Mouse (Mus musculus): ENCODE results near the gene Cntn1. TPM values are rescaled to one million over a fixed set of nuclear protein-coding genes. Genes with fewer than 3 reads are reported as not detected.

The Cntn1 gene
- polyA plus RNA-seq, 1 experiment, result not detected

GRCm38 (mm10) chr15:92132936-92133335 lies 82.0 kb downstream of the Cntn1 start:
- TF ChIP-seq CTCF (IDR thresholded peaks at IDR 0.05; ENCODE audit: low read depth, low read length) (no peak), POLR2A (IDR thresholded peaks at IDR 0.05; ENCODE audit: borderline replicate concordance, low read depth, low read length) (no peak)
- Histone ChIP-seq H3K4me3 (ENCODE audit: insufficient read depth, low read length) (no peak overlapping the region), H3K27ac (ENCODE audit: insufficient read depth, low read depth, low read length) (no peak overlapping the region), H3K4me1 (ENCODE audit: control insufficient read depth, insufficient read depth, low read length) (no peaks in the 10 kb centered on the region)

DNA sequence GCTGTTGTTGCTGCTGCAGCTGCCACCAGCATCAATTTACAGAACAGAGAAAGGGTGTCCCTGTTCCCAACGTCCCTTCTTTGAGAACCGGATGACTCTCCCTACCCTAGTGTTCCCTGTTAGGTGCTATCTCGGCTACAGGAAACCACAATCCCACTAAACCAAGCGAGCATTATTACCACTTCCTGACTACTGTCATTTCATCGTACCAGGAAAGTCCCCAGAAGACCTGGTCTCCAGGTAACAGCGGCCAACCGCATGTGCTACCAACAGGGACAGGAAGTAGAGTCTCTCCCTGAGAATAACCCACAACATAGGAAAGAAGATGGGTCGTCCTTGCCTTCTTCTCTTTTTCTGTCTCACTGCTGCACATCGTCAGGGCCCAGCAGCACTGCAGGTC lies 83.3 kb downstream of the Cntn1 start:
- Histone ChIP-seq H3K27ac (ENCODE audit: insufficient read depth, low read depth, low read length) (no peak overlapping the region), H3K4me3 (ENCODE audit: insufficient read depth, low read length) (no peak overlapping the region), H3K4me1 (ENCODE audit: control insufficient read depth, insufficient read depth, low read length) (no peaks in the 10 kb centered on the region)
- TF ChIP-seq CTCF (IDR thresholded peaks at IDR 0.05; ENCODE audit: low read depth, low read length), result no peak
- no peak for TF ChIP-seq POLR2A (IDR thresholded peaks at IDR 0.05; ENCODE audit: borderline replicate concordance, low read depth, low read length)

DNA sequence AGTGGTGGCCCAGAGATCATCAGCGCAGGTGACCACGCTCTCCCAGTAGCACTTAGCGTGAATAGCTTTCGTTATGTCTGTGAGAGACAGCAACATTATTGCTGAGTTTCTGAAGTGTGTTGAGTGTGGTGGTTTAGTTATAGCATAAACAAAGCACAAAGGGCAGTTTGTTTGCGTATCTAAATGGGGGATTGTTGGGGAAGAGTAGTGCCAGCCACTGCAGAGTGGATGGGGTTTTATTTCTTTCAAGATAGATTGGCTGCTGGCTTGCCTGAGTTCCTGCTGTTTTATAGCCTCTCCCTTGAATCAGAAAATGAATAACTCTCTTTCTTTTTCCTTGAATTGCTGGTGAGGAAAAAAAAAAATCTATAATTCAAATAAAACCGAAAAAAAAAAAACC lies 86.1 kb downstream of the Cntn1 start:
- Histone ChIP-seq H3K4me3 (ENCODE audit: insufficient read depth, low read length) (no peak overlapping the region), H3K4me1 (ENCODE audit: control insufficient read depth, insufficient read depth, low read length) (no peaks in the 10 kb centered on the region), H3K27ac (ENCODE audit: insufficient read depth, low read depth, low read length) (no peak overlapping the region)
- TF ChIP-seq POLR2A (IDR thresholded peaks at IDR 0.05; ENCODE audit: borderline replicate concordance, low read depth, low read length), result no peak
- no peak for TF ChIP-seq CTCF (IDR thresholded peaks at IDR 0.05; ENCODE audit: low read depth, low read length)

DNA sequence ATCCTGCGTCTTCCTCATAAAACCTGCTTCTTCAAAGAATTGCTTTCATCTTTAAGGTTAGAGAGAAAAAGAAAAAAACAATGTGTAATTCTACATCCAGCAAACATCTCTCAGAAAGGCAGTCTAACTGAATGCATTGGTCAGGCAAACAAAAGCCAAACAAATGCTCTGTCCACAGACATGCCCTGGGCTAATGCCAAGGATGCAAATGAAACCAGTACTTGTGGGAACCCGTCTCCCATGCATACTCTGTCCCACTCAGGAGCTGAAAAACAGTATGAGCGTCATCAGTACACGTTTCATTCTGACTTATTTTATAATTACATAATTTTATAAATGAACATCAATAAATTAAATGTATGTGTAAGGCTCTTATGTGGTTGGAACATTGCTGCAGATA lies 91.0 kb downstream of the Cntn1 start:
- no peak overlapping the region for H3K4me3 ChIP-seq (ENCODE audit: insufficient read depth, low read length)
- TF ChIP-seq CTCF (IDR thresholded peaks at IDR 0.05; ENCODE audit: low read depth, low read length), result no peak

GRCm38 (mm10) chr15:92154921-92155320 lies 104.0 kb downstream of the Cntn1 start:
- Histone ChIP-seq H3K4me3 (ENCODE audit: insufficient read depth, low read length) (no peak overlapping the region), H3K27ac (ENCODE audit: insufficient read depth, low read depth, low read length) (no peak overlapping the region), H3K4me1 (ENCODE audit: control insufficient read depth, insufficient read depth, low read length) (no peaks in the 10 kb centered on the region)
- TF ChIP-seq CTCF (IDR thresholded peaks at IDR 0.05; ENCODE audit: low read depth, low read length), result no peak
- no peak for TF ChIP-seq POLR2A (IDR thresholded peaks at IDR 0.05; ENCODE audit: borderline replicate concordance, low read depth, low read length)

More for the DNA sequence above, 91.0 kb downstream of the Cntn1 start:
- H3K27ac ChIP-seq (ENCODE audit: insufficient read depth, low read depth, low read length), result no peak overlapping the region
- H3K4me1 ChIP-seq (ENCODE audit: control insufficient read depth, insufficient read depth, low read length), result no peaks in the 10 kb centered on the region

- Histone ChIP-seq H3K4me3 (ENCODE audit: insufficient read depth, low read length) (no peak overlapping the region), H3K27ac (ENCODE audit: insufficient read depth, low read depth, low read length) (no peak overlapping the region), H3K4me1 (ENCODE audit: control insufficient read depth, insufficient read depth, low read length) (no peaks in the 10 kb centered on the region)
- TF ChIP-seq CTCF (IDR thresholded peaks at IDR 0.05; ENCODE audit: low read depth, low read length) (no peak), POLR2A (IDR thresholded peaks at IDR 0.05; ENCODE audit: borderline replicate concordance, low read depth, low read length) (no peak)
Measured at GRCm38 (mm10) chr15:92160855-92161162, 109.8 kb downstream of the Cntn1 start.

DNA sequence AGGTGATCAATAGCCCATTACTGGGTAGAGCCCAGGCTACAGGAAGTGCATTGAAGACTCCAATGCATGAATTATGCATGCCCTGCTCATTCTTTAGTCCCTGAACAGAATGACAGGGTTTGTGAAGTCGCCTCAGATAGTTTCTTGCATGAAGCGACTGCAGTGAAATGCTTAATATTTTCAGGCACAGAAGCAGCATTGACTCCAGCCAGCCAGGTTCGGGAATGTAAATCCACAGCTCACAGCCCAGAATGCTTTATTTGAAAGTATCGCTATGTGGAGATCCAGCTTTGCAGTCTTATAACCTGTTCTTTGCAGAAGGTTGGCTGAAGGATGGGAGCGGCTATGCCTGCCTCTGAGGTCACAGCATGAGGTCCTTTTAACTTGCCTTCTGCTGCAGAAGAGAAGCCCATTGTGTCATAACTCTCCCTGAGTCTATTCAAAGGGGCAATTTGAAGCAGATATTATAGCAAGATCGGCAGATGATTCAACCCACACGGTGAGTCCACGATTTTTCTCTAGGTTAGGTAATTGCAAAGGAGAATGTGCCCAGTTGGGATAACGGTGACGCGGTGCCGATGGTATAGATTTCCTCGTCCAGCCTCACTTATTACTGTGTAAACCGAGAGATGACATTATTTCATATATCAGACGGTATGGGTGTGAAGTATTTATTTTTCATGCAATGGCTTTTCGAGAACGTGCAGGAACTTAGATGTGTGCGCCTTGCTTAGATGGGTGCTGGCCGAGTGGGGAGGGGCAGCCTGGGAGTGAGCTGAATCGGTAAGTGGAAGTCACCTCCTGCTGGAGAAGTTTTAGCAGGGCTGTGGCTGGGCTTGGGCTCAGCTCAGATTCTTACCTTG lies 110.4 kb downstream of the Cntn1 start:
- H3K4me3 ChIP-seq (ENCODE audit: insufficient read depth, low read length), result no peak overlapping the region
- no peaks in the 10 kb centered on the region for H3K4me1 ChIP-seq (ENCODE audit: control insufficient read depth, insufficient read depth, low read length)
- no peak overlapping the region for H3K27ac ChIP-seq (ENCODE audit: insufficient read depth, low read depth, low read length)
- TF ChIP-seq POLR2A (IDR thresholded peaks at IDR 0.05; ENCODE audit: borderline replicate concordance, low read depth, low read length) (no peak), CTCF (IDR thresholded peaks at IDR 0.05; ENCODE audit: low read depth, low read length) (no peak)

DNA sequence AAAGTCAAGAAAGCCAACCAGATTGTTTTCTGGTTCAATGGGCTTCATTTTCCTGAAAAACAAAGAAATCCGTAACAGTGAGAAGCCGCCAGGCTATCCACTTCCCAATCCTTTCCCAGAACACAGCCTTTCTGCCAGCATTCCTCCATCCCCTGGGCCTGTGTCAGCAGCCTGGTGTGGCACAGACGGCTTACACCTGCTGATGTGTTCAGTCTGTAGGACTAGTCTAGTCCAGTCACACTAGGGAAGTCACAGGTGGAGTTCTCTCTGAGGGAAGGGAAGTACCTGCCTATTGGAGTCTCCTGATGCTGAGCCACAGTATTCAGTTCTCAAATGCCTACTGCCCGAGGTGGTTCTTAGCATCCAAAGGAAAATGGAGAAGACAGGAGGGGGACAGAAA lies 111.9 kb downstream of the Cntn1 start:
- no peak for TF ChIP-seq CTCF (IDR thresholded peaks at IDR 0.05; ENCODE audit: low read depth, low read length)
- no peak for TF ChIP-seq POLR2A (IDR thresholded peaks at IDR 0.05; ENCODE audit: borderline replicate concordance, low read depth, low read length)
- no peak overlapping the region for H3K4me3 ChIP-seq (ENCODE audit: insufficient read depth, low read length)
- H3K27ac ChIP-seq (ENCODE audit: insufficient read depth, low read depth, low read length), result no peak overlapping the region
- H3K4me1 ChIP-seq (ENCODE audit: control insufficient read depth, insufficient read depth, low read length), result no peaks in the 10 kb centered on the region

GRCm38 (mm10) chr15:92164127-92164526 lies 113.2 kb downstream of the Cntn1 start:
- H3K4me1 ChIP-seq (ENCODE audit: control insufficient read depth, insufficient read depth, low read length), result no peaks in the 10 kb centered on the region
- H3K27ac ChIP-seq (ENCODE audit: insufficient read depth, low read depth, low read length), result no peak overlapping the region
- no peak overlapping the region for H3K4me3 ChIP-seq (ENCODE audit: insufficient read depth, low read length)
- TF ChIP-seq CTCF (IDR thresholded peaks at IDR 0.05; ENCODE audit: low read depth, low read length) (no peak), POLR2A (IDR thresholded peaks at IDR 0.05; ENCODE audit: borderline replicate concordance, low read depth, low read length) (no peak)

DNA sequence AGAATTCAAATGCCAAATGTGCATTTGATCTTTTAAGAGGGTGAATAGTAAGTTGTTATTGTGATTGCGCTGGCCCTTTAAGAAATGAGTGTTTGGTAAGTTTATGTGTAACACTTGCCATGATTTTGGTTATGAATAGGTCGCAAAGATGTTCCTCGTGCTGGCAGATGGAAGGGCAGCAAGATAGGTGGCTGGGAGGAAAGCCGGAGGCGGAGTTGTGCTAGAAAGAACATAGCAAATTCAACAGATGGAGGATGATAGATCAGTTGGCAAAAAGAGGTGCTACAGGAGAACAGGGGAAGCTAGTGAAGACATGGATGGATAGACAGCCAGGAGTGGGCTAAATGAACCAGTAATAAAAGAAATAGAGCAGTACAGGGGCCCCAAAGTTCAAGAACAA lies 115.3 kb downstream of the Cntn1 start:
- H3K27ac ChIP-seq (ENCODE audit: insufficient read depth, low read depth, low read length), result no peak overlapping the region
- H3K4me3 ChIP-seq (ENCODE audit: insufficient read depth, low read length), result no peak overlapping the region
- no peaks in the 10 kb centered on the region for H3K4me1 ChIP-seq (ENCODE audit: control insufficient read depth, insufficient read depth, low read length)
- no peak for TF ChIP-seq POLR2A (IDR thresholded peaks at IDR 0.05; ENCODE audit: borderline replicate concordance, low read depth, low read length)
- TF ChIP-seq CTCF (IDR thresholded peaks at IDR 0.05; ENCODE audit: low read depth, low read length), result no peak
